Mouse (Mus musculus): ENCODE measurements around the gene Fbn1.

GRCm38 (mm10) chr2:125505746-125506315 is 2.0 kb downstream of the Fbn1 start:
- TF ChIP-seq RCOR1 (conservative IDR thresholded peaks at IDR 0.05; ENCODE audit: low read depth, low read length) = no peak
- TF ChIP-seq IRF4 (IDR thresholded peaks at IDR 0.05; ENCODE audit: low read depth, low read length) = no peak
- no peak for TF ChIP-seq CTCF (conservative IDR thresholded peaks at IDR 0.05 in 1 of 2, IDR thresholded peaks at IDR 0.05 in 1 of 2; ENCODE audit: low read depth in 2 of 2, low read length in 2 of 2)
- TF ChIP-seq POLR2A (IDR thresholded peaks at IDR 0.05; ENCODE audit: low read depth, low read length) = no peak
- no peak for TF ChIP-seq CHD1 (IDR thresholded peaks at IDR 0.05; ENCODE audit: low read depth, low read length)
- TF ChIP-seq TCF12 (IDR thresholded peaks at IDR 0.05; ENCODE audit: low read depth, low read length) = no peak
- TF ChIP-seq EP300 (IDR thresholded peaks at IDR 0.05; ENCODE audit: low read length) = no peak
- no peak for TF ChIP-seq PAX5 (IDR thresholded peaks at IDR 0.05; ENCODE audit: low read length)
- no peak for TF ChIP-seq MEF2A (IDR thresholded peaks at IDR 0.05; ENCODE audit: borderline replicate concordance, low read depth, low read length)
- TF ChIP-seq POLR2AphosphoS2 (IDR thresholded peaks at IDR 0.05; ENCODE audit: low read depth, low read length) = no peak
- no peak for TF ChIP-seq MAFK (IDR thresholded peaks at IDR 0.05; ENCODE audit: insufficient replicate concordance, low read length)
